Mouse (Mus musculus) embryo, embryonic 11.5 days (tissue): ENCODE measurements at regions not wholly inside any gene's neighbourhood (a gene's known extent, or its start where the extent isn't known, plus 50 kb on each side); places are given as distances from the start of the nearest gene placed in this dataset.
A peak's percentile ranks its signal among the peaks of the same experiment; 100 is the strongest.
"Not testable (repeated sequence)": the region's sequence is repeated elsewhere in the genome, so short reads cannot be mapped to it uniquely, and the experiment has no call there.

Experiments used
- DNase-seq: peaks from one replicate; pipeline ENCODE4 v3.0.0-alpha.2; 2012; ENCODE audit warnings: low read depth, low spot score

DNA sequence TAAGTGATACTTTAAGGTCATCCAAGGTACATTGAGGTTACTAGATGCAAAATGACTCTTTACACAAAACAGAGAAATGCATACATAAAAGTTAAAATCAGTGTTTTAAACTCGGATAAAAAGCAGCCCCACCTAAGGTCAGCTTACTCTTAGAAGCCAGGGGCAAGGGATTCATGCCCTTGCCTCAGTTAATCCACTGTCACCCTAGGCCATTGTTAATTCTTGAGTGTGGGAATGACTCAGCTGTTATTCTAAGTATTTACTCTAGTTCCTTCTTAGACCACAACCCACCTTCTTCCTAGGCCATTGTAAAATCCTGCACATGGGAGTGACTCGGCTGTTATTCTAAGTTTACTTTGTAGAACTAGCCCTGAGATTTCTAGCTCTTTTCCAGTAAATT is 64.1 kb upstream of the Ces1h start:
- DNase-seq, result not testable (repeated sequence)

DNA sequence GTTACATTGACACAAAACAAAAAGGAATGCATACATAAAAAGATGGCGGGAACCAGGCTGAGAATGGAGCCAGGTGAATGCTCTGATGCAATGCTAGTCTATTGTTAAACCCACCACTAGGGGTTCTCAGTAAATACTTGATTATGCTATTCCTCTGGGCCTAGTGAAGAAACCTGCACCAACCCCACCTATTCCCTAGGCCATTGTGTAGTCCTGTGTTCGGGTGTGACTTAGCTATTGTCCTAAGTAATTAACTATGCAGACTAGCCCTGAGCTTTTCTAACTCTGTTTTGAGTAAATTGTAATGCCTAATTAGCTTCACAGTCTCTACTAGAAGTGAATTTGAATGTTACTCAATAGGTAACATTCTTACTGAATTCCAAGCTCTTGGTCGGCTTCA is 62.4 kb upstream of the Ces1h start:
- DNase-seq, result no peak

- DNase-seq, result not testable (repeated sequence)
These were observed 57.1 kb upstream of the Ces1h start for GRCm38 (mm10) chr8:93436586-93436985.

- DNase-seq, result peak; percentile 63
These were observed 51.1 kb upstream of the Ces1h start for GRCm38 (mm10) chr8:93430637-93431036.
